ENCODE assay signal across 8 mouse cellular contexts in the genomic region with DNA sequence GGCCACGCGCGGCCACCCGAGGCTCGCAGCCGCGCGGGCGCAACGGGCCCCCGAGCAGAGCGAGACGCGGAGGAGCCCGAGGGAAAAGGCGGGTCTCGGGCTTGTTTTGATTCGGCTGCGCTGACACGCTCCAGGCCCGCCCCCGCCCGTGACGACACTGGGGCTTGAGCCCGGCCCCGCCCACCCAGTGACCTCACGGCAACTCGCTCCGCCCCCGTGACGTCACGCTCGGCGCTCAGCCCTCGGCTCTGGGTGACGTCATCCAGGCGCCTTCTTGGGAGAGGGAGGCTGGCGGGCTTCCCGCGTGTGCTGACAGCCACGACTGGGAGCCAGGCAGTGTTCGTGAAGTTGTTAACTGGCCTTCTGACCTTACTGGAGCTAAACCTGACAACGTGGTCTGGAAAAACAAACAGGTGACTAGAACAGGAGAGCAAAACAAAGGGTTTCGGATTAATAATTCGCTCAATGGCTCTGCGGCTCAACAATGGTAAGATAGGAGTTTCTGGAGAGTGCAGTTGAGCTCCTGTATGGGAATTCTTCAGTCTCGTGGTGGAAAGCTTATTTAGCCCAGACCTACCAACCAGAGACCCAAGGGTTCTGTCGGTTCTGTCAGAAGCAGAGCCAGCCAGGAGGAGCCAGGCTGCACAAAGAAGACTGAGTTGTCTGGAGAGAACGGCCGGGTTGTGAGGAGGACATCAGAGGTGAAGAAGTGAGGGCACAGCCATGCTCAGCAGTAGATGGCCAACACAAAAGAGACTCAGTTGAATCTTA. TPM values are rescaled to one million over a fixed set of nuclear protein-coding genes. Genes with fewer than 3 reads are reported as not detected.
A peak's percentile ranks its signal among the peaks of the same experiment; 100 is the strongest.
DNase-seq lines count a peak whose midpoint lies in the region; ATAC-seq and TF ChIP-seq lines count a peak whose summit lies in the region.

A gene (minus strand): TSS at position 108 of the 771 bp plus-strand sequence.

- peak within 1 kb of the TSS; percentile 62 for H3K4me2 ChIP-seq in forebrain, embryonic 12.5 days
- H3K4me2 ChIP-seq in heart, postnatal 0 days (ENCODE audit: low read depth, low read length): peak within 1 kb of the TSS; percentile 74
- H3K4me2 ChIP-seq in liver, embryonic 16.5 days (ENCODE audit: low read depth, low read length): peak within 1 kb of the TSS; percentile 78
- peak within 1 kb of the TSS; percentile 64 for H3K4me2 ChIP-seq in neural tube, embryonic 13.5 days

- 10% methylated on average over 42 of the region's 50 CpGs for WGBS in forebrain, embryonic 12.5 days
- 8% methylated on average over 38 of the region's 50 CpGs for WGBS in heart, postnatal 0 days
- 9% methylated on average over 41 of the region's 50 CpGs for WGBS in liver, embryonic 16.5 days (ENCODE audit: insufficient replicate concordance)
- 8% methylated on average over 50 of the region's 50 CpGs for WGBS in neural tube, embryonic 13.5 days

- DNase-seq in CD8-positive naive resting alpha-beta T cell, adult 2 months (ENCODE audit: low read depth in 2 of 2, low spot score in 2 of 2): peak; percentile 83 to 88
- peak; percentile 86 for DNase-seq in c-Kit-positive CD71-positive TER-119-negative erythroid progenitor cells, embryonic 14.5 days (ENCODE audit: low read depth)
- peak; percentile 92 for DNase-seq in heart, postnatal 0 days (ENCODE audit: low spot score)
- DNase-seq in kidney, postnatal 4 days: peak; percentile 94 to 96

- H3K9me3 ChIP-seq in forebrain, embryonic 12.5 days: no peaks in the 10 kb centered on the region
- H3K9me3 ChIP-seq in heart, postnatal 0 days (replicated peaks; ENCODE audit: control insufficient read depth, low read length): no peaks in the 10 kb centered on the region
- H3K9me3 ChIP-seq in liver, embryonic 16.5 days (replicated peaks; ENCODE audit: control insufficient read depth, low read length): no peaks in the 10 kb centered on the region
- H3K9me3 ChIP-seq in neural tube, embryonic 13.5 days: 0 out of 2 replicates have a peak, but pooled peaks cover under 1% of the 10 kb centered on the region

- TF ChIP-seq EP300 in heart, postnatal 0 days (IDR thresholded peaks at IDR 0.05; ENCODE audit: low read depth): no peak

- ATAC-seq in forebrain, embryonic 12.5 days (ENCODE audit: low FRiP score): peak; percentile 97
- peak; percentile 96 for ATAC-seq in heart, postnatal 0 days (ENCODE audit: insufficient read depth, low read depth)
- peak; percentile 90 for ATAC-seq in liver, embryonic 16.5 days (ENCODE audit: low read depth)
- peak; percentile 99 for ATAC-seq in neural tube, embryonic 13.5 days (ENCODE audit: low read depth)

- no peaks in the 10 kb centered on the region for H3K36me3 ChIP-seq in forebrain, embryonic 12.5 days (replicated peaks)
- no peaks in the 10 kb centered on the region for H3K36me3 ChIP-seq in heart, postnatal 0 days (replicated peaks; ENCODE audit: control insufficient read depth, insufficient read depth, low read length)
- H3K36me3 ChIP-seq in liver, embryonic 16.5 days (ENCODE audit: control insufficient read depth, insufficient read depth): no peaks in the 10 kb centered on the region
- no peaks in the 10 kb centered on the region for H3K36me3 ChIP-seq in neural tube, embryonic 13.5 days
- no peaks in the 10 kb centered on the region for H3K36me3 ChIP-seq in testis, adult 2 months (ENCODE audit: control insufficient read depth, insufficient read depth, low read length)

- no peak for TF ChIP-seq CTCF in heart, postnatal 0 days (IDR thresholded peaks at IDR 0.05; ENCODE audit: low read depth)
- TF ChIP-seq CTCF in testis, adult 2 months (IDR thresholded peaks at IDR 0.05; ENCODE audit: control insufficient read depth, insufficient read depth, insufficient replicate concordance, low read depth, low read length): no peak

- H3K27me3 ChIP-seq in forebrain, embryonic 12.5 days: no peaks in the 10 kb centered on the region
- H3K27me3 ChIP-seq in heart, postnatal 0 days (ENCODE audit: control insufficient read depth, insufficient read depth, low read length): no peaks in the 10 kb centered on the region
- no peaks in the 10 kb centered on the region; the same call in 1 of the 2 replicates for H3K27me3 ChIP-seq in liver, embryonic 16.5 days (ENCODE audit: control insufficient read depth, insufficient read depth, low read depth, low read length)
- no peaks in the 10 kb centered on the region for H3K27me3 ChIP-seq in neural tube, embryonic 13.5 days
- no peaks in the 10 kb centered on the region for H3K27me3 ChIP-seq in testis, adult 2 months (ENCODE audit: control insufficient read depth, insufficient read depth, low read length)

- peak; percentile 73 for TF ChIP-seq POLR2A in testis, adult 2 months (IDR thresholded peaks at IDR 0.05; ENCODE audit: control insufficient read depth, low read depth, low read length)

- H3K4me1 ChIP-seq in forebrain, embryonic 12.5 days: peaks cover 7% of the 10 kb centered on the region
- H3K4me1 ChIP-seq in heart, postnatal 0 days (ENCODE audit: control insufficient read depth, insufficient read depth): peaks cover 14% of the 10 kb centered on the region
- H3K4me1 ChIP-seq in liver, embryonic 16.5 days (ENCODE audit: control insufficient read depth, low read depth, low read length): peaks cover 15% of the 10 kb centered on the region
- H3K4me1 ChIP-seq in neural tube, embryonic 13.5 days (replicated peaks): peaks cover 18% of the 10 kb centered on the region
- peaks cover 3% of the 10 kb centered on the region for H3K4me1 ChIP-seq in testis, adult 2 months (ENCODE audit: control insufficient read depth, insufficient read depth, low read length)

- peak within 1 kb of the TSS; percentile 86 for H3K9ac ChIP-seq in forebrain, embryonic 12.5 days
- H3K9ac ChIP-seq in heart, postnatal 0 days (replicated peaks; ENCODE audit: low read depth, low read length): peak within 1 kb of the TSS; percentile 99
- H3K9ac ChIP-seq in liver, embryonic 16.5 days (ENCODE audit: low read depth, low read length): peak within 1 kb of the TSS; percentile 91
- H3K9ac ChIP-seq in neural tube, embryonic 13.5 days: peak within 1 kb of the TSS; percentile 79

- peak within 1 kb of the TSS; percentile 83 for H3K27ac ChIP-seq in forebrain, embryonic 12.5 days
- H3K27ac ChIP-seq in heart, postnatal 0 days (ENCODE audit: low read depth): peak within 1 kb of the TSS; percentile 98
- H3K27ac ChIP-seq in liver, embryonic 16.5 days (ENCODE audit: low read length): peak within 1 kb of the TSS; percentile 85
- H3K27ac ChIP-seq in neural tube, embryonic 13.5 days (replicated peaks): peak within 1 kb of the TSS; percentile 93
- peak within 1 kb of the TSS; percentile 90 for H3K27ac ChIP-seq in testis, adult 2 months (ENCODE audit: control insufficient read depth, insufficient read depth, low read depth, low read length)

- peak within 1 kb of the TSS; percentile 88 for H3K4me3 ChIP-seq in forebrain, embryonic 12.5 days (replicated peaks)
- peak within 1 kb of the TSS; percentile 97 for H3K4me3 ChIP-seq in heart, postnatal 0 days (ENCODE audit: low read depth, low read length)
- peak within 1 kb of the TSS; percentile 87 for H3K4me3 ChIP-seq in liver, embryonic 16.5 days (ENCODE audit: low read depth, low read length)
- H3K4me3 ChIP-seq in neural tube, embryonic 13.5 days: peak within 1 kb of the TSS; percentile 90
- H3K4me3 ChIP-seq in testis, adult 2 months (ENCODE audit: control insufficient read depth, low read depth, low read length): peak within 1 kb of the TSS; percentile 96

RNA-seq across cellular contexts. Expression of the gene that starts here (rescaled TPM):
- 4.6 and 5.7 TPM in 2 replicates for polyA plus RNA-seq in forebrain, embryonic 12.5 days (2016; fragmentation: Nextera tagmentation; extraction: Ambion mirVana)
- 54.5 and 68.6 TPM in 2 replicates for total RNA-seq in heart, postnatal 0 days (2014; rRNA removed; ENCODE audit: low replicate concordance)
- 4.4 and 6.0 TPM in 2 replicates for polyA plus RNA-seq in heart, postnatal 0 days (2015; fragmentation: Nextera tagmentation; extraction: Ambion mirVana)
- 2.0 and 2.7 TPM in 2 replicates for polyA plus RNA-seq in liver, embryonic 16.5 days (2015; fragmentation: Nextera tagmentation; extraction: Ambion mirVana)
- polyA plus RNA-seq in neural tube, embryonic 13.5 days (2015; fragmentation: Nextera tagmentation; extraction: Ambion mirVana): 3.1 and 3.5 TPM in 2 replicates
- 9.7 and 10.9 TPM in 2 replicates for polyA plus RNA-seq in testis, adult 2 months (2012; rRNA removed)

Comparison
In these comparisons a context has a peak if more than half of its experiments do, and no peak if none do; other contexts are left out.
1. Peak in every context shown above with its lines: DNase-seq, ATAC-seq, H3K4me3 ChIP-seq and H3K27ac ChIP-seq.